Mouse (Mus musculus): ENCODE data around the gene Abtb2. TPM values are rescaled to one million over a fixed set of nuclear protein-coding genes. Genes with fewer than 3 reads are reported as not detected.
"Not testable (repeated sequence)": the region's sequence is repeated elsewhere in the genome, so short reads cannot be mapped to it uniquely, and the experiment has no call there.

The Abtb2 gene
- polyA plus RNA-seq (2012; ENCODE audit: insufficient read depth, insufficient read length, missing spikeins), result 1.9 and 2.0 TPM in 2 replicates

DNA sequence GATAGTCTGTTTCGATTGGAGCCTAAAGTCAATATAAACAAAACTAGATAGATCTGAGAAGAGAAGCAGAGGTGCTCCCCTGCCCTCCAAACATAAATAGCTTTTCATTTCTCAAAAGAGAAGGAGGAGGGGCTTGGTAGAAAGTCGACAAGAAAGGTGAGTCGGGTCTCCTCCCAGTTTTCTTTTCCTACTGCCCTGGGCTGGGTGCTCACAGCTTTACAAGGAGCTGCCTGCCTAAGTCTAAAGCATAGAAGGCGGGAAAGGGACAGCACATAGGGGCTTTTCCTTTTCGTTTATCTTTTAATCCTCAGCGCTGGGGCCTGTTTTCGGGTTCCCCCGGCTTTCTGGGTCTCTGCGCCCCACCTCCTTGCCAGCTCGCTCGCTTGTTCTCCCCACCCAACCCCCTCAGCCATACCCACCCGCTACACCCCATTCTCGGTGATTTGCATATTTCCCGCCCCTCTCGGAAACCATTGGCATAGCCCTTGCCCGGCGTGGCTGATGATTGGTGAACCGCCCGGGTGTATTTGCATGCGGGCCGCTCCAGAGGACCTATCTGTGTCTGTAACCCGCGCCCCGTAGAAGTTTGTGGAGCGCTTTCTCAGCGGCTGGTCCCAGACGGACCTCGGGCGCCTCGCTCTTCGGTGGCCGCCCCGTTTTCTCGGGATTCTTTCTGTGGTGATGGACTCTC lies at the start of gene Abtb2:
TSS of gene Abtb2 (plus strand) at position 579 of the 691 bp plus-strand sequence.
- H3K27ac ChIP-seq (replicated peaks; ENCODE audit: low read depth, low read length), result 0 out of 2 replicates have a peak within 1 kb of the TSS, but pooled peaks have one; percentile 36
- H3K4me3 ChIP-seq (ENCODE audit: insufficient read depth, low read depth, low read length), result peak within 1 kb of the TSS; percentile 68
- H3K4me1 ChIP-seq (ENCODE audit: control insufficient read depth, insufficient read depth, insufficient read length, low read length), result peaks cover 9% of the 10 kb centered on the region

DNA sequence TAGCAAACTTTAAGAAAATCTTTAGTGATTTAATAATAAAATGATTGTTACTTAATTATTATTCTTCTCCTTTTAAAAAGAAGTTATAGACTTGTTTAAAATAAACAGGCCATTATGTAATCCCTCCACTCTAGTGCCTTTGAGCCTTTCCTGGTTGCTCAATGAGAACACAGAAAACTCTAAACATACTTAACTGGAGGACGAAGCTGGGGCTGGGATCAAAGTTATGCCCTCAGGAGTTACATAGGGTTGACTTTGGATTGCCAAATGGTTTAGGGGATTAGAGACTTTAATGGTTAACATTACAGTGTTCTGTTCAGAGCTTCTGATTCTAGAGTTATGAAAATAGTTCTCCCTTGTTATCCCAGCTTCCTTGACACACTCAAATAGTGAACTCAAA lies 49.6 kb upstream of the Abtb2 start:
- Histone ChIP-seq H3K4me3 (ENCODE audit: insufficient read depth, low read depth, low read length) (no peak overlapping the region), H3K27ac (replicated peaks; ENCODE audit: low read depth, low read length) (no peak overlapping the region), H3K4me1 (ENCODE audit: control insufficient read depth, insufficient read depth, insufficient read length, low read length) (peaks cover 10% of the 10 kb centered on the region)

DNA sequence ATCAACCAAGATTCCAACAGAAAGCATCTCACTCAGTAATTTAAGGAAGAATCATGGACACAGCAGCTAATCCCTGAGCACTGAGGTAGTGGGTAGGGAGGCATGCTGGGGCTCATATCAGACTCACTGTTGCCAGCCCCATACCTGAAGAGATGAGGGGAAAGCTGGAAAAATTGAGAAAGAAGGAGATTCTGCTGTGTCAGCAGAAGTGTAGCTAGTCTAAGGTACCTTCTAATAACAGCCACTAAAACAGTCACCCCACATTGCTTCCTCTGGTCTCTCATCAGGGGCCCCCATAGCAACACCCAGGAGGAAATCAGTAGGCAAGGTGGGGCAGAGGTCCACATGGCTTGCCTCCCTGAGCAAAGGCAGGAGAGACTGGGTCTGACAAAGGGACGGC lies 40.5 kb upstream of the Abtb2 start:
- Histone ChIP-seq H3K4me1 (ENCODE audit: control insufficient read depth, insufficient read depth, insufficient read length, low read length) (no peaks in the 10 kb centered on the region), H3K4me3 (ENCODE audit: insufficient read depth, low read depth, low read length) (no peak overlapping the region), H3K27ac (replicated peaks; ENCODE audit: low read depth, low read length) (no peak overlapping the region)

DNA sequence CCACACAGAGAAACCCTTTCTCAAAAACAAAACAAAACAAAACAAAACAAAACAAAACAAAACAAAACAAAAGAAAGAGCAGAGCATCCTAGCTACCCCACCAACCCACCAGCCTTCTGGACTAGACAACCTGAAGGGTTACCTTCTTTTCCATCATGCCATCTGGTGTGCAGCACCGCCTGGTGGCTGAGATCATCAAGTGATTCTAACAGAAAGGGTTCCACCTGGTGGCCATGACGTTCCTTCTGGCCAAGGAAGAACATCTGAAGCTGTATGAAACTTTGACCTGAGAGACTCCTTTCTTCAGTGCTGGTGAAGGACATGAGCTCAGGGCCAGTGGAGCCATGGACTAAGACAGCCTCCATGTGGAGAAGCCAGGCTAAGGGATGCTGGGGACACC lies 19.0 kb upstream of the Abtb2 start:
- Histone ChIP-seq H3K4me3 (ENCODE audit: insufficient read depth, low read depth, low read length) (no peak overlapping the region), H3K27ac (replicated peaks; ENCODE audit: low read depth, low read length) (no peak overlapping the region), H3K4me1 (ENCODE audit: control insufficient read depth, insufficient read depth, insufficient read length, low read length) (no peaks in the 10 kb centered on the region)

DNA sequence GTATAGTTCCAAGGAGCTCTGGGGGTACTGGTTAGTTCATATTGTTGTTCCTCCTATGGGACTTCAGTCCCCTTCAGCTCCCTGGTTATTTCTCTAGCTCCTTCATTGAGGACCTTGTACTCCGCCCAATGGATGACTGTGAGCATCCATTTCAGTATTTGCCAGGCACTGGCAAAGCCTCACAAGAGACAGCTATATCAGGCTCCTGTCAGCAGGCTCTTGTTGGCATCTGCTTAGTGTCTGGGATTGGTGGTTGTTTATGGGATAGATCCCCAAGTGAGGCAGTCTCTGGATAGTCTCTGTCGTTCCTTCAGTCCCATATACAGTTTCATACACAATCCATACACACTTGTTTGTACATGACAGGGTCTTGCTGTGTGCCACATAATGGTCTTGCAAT lies 15.8 kb upstream of the Abtb2 start:
- H3K4me3 ChIP-seq (ENCODE audit: insufficient read depth, low read depth, low read length); H3K27ac ChIP-seq (replicated peaks; ENCODE audit: low read depth, low read length); H3K4me1 ChIP-seq (ENCODE audit: control insufficient read depth, insufficient read depth, insufficient read length, low read length): not testable (repeated sequence)

DNA sequence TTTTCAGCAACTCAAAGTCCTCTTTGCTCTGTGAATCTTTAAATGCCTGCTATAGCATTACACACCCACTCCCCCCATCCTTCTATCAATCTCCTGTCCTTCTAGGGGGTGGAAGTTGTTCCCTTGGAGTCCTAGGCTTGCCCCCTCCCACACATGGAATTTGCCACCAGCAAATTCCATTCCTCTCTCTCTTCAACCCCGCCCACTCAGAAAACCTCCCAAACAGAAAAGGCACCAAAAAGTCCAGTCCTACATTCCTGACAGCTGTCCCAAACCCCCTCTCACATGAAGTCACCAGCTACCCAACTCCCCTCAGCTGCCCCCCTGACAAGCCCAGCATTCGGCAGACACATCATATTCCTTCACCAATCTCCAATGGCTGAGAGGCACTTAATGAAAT lies 12.1 kb upstream of the Abtb2 start:
- Histone ChIP-seq H3K4me3 (ENCODE audit: insufficient read depth, low read depth, low read length) (no peak overlapping the region), H3K4me1 (ENCODE audit: control insufficient read depth, insufficient read depth, insufficient read length, low read length) (no peaks in the 10 kb centered on the region), H3K27ac (replicated peaks; ENCODE audit: low read depth, low read length) (no peak overlapping the region)

DNA sequence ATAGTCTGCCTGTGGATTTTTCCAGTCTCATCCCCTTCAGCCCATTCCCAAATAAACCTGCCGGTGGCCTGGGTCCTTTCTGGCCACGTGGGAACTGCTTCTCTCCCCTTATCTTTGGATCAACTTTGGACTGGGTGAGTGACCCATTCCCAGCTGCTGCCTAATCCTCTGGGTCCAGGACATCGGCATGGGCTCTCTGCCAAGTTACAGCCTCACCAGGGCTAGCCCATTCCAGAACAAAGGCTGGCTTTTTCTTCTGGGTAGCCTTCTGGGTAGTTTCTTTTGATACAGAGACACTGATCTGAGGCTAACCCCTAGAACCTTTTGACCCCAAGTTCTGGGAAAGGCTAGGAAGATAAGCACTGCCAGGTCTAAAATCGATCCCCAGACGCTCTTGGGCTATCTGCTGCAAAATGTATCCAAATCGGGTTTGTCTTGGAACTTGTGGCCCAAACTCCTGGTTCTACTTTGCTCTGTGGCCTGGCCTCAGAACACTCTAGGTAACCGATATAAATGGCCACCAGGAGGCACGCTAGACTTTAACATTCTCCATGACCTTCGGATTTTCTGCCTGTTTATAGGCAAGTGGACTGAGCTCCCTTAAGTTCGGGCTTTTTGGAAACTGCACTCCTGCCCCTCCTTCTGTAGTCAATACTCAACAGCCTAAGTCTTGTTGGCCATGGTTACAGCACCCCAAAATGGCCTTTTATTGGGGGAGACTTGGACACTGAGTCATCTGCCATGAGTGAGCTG lies 9.8 kb upstream of the Abtb2 start:
- Histone ChIP-seq H3K4me3 (ENCODE audit: insufficient read depth, low read depth, low read length) (no peak overlapping the region), H3K4me1 (ENCODE audit: control insufficient read depth, insufficient read depth, insufficient read length, low read length) (no peaks in the 10 kb centered on the region), H3K27ac (replicated peaks; ENCODE audit: low read depth, low read length) (no peak overlapping the region)

DNA sequence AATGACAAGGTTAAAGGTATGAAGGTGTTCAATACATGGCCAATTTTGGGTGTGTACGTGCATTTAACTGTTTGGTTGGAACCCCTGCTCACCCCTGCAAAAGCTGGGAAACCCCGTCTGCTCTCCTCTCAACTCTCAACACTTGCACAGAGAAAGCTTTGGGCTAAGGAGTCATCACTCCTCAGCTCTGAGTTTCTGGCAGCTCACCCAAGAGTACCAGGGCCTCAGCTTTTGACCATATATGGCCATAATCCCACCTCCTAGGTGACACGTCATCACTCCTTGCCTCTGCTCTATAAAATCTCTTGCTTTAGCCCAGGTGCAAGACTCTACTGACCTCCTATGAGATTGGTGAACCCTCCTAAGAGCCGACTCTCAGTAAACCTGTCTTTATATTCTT lies 5.2 kb upstream of the Abtb2 start:
- Histone ChIP-seq H3K4me3 (ENCODE audit: insufficient read depth, low read depth, low read length) (no peak overlapping the region), H3K27ac (replicated peaks; ENCODE audit: low read depth, low read length) (no peak overlapping the region), H3K4me1 (ENCODE audit: control insufficient read depth, insufficient read depth, insufficient read length, low read length) (no peaks in the 10 kb centered on the region)

DNA sequence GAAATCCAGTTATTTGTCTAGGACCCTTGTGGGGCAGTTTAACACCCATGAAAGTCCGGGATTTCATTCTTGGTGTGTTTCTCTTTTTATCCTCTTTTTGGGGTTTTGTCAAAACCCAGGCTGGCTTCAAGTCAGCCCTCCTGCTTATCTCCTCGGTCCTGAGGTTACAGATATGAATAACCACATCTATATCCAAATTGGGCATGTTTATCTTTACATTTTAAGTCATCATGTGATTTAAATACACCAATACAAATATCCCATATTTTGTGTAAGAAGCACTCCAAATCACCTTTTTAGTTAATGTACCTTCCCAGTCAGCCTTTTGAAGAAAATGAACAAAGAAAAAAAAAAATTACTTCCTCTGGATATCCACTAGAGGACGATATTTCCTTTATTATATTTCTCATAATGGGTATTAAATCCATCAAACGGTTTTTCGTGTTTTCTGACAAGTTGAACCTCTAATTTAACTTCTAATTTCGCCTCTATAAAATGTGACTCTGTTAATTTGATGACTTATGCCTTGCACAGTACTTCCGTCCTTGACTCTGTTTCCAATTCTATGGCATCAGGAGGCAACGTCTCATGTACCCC lies 1.6 kb upstream of the Abtb2 start:
- H3K27ac ChIP-seq (replicated peaks; ENCODE audit: low read depth, low read length), result no peak overlapping the region
- H3K4me1 ChIP-seq (ENCODE audit: control insufficient read depth, insufficient read depth, insufficient read length, low read length), result peaks cover 9% of the 10 kb centered on the region
- H3K4me3 ChIP-seq (ENCODE audit: insufficient read depth, low read depth, low read length), result no peak overlapping the region

DNA sequence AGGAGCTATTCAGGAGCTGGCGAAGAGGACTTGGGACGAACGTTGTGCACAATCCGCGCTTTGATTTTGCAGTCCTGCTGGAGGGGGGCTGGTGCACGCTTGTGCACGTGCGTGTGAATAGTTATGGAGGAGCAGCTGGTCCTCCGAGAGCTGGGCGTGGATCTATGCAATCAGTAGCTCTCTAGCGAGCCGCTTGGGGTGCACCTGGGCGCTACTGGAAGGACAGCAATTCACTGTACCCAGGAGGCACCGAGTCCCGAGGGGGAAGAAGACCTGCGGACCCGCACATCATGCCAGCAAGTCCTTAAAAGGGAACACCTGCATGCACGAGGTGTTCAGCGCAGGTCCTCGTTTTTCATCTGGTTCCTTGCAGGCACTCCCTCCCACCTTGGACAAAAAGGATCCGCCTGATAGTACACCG lies 929 bp upstream of the Abtb2 start:
- Histone ChIP-seq H3K4me1 (ENCODE audit: control insufficient read depth, insufficient read depth, insufficient read length, low read length) (peaks cover 9% of the 10 kb centered on the region), H3K4me3 (ENCODE audit: insufficient read depth, low read depth, low read length) (peak overlapping the region; percentile 44), H3K27ac (replicated peaks; ENCODE audit: low read depth, low read length) (no peak overlapping the region)

DNA sequence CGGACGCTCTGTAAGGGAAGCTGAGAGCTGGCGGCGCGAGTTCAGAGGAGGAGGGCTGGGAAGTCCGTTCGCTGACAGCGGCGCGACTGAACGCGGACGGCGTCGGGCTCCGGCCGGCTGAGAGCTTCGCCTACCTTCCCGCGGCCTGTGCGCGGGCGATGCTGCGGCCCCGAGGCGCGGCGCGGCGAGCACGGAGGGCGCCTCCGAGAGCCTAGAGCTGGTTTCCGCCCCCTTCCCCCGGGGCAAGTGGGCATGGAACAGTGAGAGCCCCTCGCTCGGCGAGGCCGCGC lies 258 bp downstream of the Abtb2 start:
- peak overlapping the region; percentile 68 for H3K4me3 ChIP-seq (ENCODE audit: insufficient read depth, low read depth, low read length)
- peaks cover 9% of the 10 kb centered on the region for H3K4me1 ChIP-seq (ENCODE audit: control insufficient read depth, insufficient read depth, insufficient read length, low read length)
- 0 out of 2 replicates have a peak overlapping the region, but pooled peaks have one; percentile 36 for H3K27ac ChIP-seq (replicated peaks; ENCODE audit: low read depth, low read length)

DNA sequence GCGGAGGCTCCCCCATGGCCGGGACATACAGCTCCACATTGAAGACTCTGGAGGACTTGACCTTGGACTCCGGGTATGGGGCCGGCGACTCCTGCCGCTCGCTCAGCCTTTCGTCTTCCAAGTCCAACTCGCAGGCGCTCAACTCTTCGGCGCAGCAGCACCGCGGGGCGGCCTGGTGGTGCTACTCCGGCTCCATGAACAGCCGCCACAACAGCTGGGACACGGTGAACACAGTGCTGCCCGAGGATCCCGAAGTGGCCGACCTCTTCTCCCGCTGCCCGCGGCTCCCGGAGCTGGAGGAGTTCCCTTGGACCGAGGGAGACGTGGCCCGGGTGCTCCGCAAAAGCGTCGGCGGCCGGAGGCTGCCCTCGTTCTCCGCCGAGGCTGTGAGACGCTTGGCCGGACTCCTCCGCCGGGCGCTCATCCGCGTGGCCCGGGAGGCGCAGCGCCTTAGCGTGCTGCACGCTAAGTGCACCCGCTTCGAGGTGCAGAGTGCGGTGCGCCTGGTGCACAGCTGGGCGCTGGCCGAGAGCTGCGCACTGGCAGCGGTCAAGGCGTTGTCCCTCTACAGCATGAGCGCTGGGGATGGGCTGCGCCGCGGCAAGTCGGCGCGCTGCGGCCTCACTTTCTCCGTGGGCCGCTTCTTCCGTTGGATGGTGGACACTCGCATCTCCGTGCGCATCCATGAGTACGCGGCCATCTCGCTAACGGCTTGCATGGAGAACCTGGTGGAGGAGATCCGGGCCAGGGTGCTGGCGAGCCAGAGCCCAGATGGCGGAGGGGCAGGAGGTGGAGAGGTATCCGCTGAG lies 807 bp downstream of the Abtb2 start:
- H3K4me3 ChIP-seq (ENCODE audit: insufficient read depth, low read depth, low read length), result peak overlapping the region; percentile 68
- peaks cover 9% of the 10 kb centered on the region for H3K4me1 ChIP-seq (ENCODE audit: control insufficient read depth, insufficient read depth, insufficient read length, low read length)
- no peak overlapping the region for H3K27ac ChIP-seq (replicated peaks; ENCODE audit: low read depth, low read length)

DNA sequence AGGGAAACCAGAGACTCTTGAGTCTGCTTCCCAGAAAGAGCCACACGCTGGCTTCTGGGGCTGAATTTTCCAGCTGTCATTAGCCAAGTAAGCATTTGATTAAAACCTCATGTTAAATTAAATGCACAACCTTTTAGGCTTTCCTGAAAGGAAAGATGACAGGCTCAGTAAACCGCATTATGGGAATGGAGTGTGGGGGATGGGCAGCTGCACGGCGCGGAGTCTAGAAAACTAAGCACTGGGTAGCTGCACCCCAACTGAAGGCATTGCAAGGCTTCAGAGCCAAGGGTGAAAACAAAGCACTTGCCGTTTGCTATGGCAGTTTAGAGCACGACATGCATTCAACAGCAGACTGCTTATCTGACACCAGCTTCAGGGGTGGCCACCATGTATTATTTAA lies 2.1 kb downstream of the Abtb2 start:
- peaks cover 9% of the 10 kb centered on the region for H3K4me1 ChIP-seq (ENCODE audit: control insufficient read depth, insufficient read depth, insufficient read length, low read length)
- no peak overlapping the region for H3K27ac ChIP-seq (replicated peaks; ENCODE audit: low read depth, low read length)
- peak overlapping the region; percentile 68; the same call in 1 of the 2 replicates for H3K4me3 ChIP-seq (ENCODE audit: insufficient read depth, low read depth, low read length)

DNA sequence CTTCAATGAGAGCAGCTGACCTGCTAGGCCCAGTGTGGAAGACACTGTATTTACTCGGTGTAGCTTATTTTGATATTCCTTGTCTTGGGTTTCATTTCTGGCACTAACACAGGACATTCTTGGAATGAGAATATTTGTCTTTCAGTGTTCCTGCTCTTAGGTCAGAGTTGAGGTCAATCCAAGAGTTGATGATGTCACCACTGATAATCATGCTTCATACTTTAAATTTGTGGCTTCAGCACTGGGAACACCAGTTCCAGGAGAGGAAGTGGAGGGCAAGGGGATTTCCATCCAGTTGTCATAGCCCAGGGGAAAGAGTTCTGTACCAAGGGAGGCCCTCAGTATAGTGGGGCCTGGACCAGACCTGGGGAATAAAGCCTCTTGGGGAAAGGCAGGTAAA lies 3.6 kb downstream of the Abtb2 start:
- H3K4me1 ChIP-seq (ENCODE audit: control insufficient read depth, insufficient read depth, insufficient read length, low read length), result peaks cover 9% of the 10 kb centered on the region
- H3K27ac ChIP-seq (replicated peaks; ENCODE audit: low read depth, low read length), result no peak overlapping the region
- H3K4me3 ChIP-seq (ENCODE audit: insufficient read depth, low read depth, low read length), result no peak overlapping the region

DNA sequence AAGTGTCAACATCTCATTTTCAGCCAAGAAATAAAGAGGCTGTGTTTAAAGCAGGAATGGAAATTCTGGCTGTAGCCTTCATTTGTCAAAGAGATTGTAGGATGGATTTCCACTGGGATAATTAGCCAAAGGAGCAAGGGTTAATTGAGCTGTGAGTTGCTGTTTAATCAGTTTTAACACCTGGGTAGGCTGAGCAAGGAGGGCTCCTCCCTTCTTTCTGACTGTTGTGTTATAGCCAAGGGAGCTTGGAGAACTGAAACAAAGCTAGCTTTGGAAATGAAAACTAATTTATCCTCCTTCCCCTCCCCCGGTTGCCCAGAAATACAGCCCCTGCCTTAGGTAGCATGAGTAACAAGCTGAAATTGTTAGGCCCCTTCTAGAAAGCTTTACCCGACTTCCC lies 6.2 kb downstream of the Abtb2 start:
- Histone ChIP-seq H3K4me3 (ENCODE audit: insufficient read depth, low read depth, low read length) (no peak overlapping the region), H3K4me1 (ENCODE audit: control insufficient read depth, insufficient read depth, insufficient read length, low read length) (peaks cover 6% of the 10 kb centered on the region), H3K27ac (replicated peaks; ENCODE audit: low read depth, low read length) (no peak overlapping the region)
